Mouse (Mus musculus) gastrocnemius, adult 2 months (tissue): ENCODE measurements around the gene E4f1. TPM values are rescaled to one million over a fixed set of nuclear protein-coding genes. Genes with fewer than 3 reads are reported as not detected.

Experiments
- DNase-seq: peaks from one replicate; pipeline ENCODE4 v3.0.0; 2022
- H3K27ac ChIP-seq: fragments of 200-600 bp; 2 replicates; pipeline ENCODE4 v1.8.1; 2022; ENCODE audit warnings: mild to moderate bottlenecking
- H3K4me3 ChIP-seq: fragments of 200-600 bp; 2 replicates; pipeline ENCODE4 v1.8.1; 2022; ENCODE audit warnings: mild to moderate bottlenecking, moderate library complexity
- CTCF ChIP-seq: fragments of 200-600 bp; IDR thresholded peaks from 2 replicates; pipeline ENCODE4 v1.8.1; 2022; ENCODE audit warnings: antibody characterized with exemption, mild to moderate bottlenecking, moderate library complexity
- intact Hi-C: fragments of 180-260 bp; cut with DNase I; formaldehyde crosslinking; loops from one replicate; pipeline ENCODE4 v1.15.1; 2025
- total RNA-seq, 2 experiments: library from RNA; stranded (reverse); gene quantifications; 2 replicates each; pipeline ENCODE4 v1.2.3; 2021

Gene E4f1
- total RNA-seq, 2 experiments from 2014 or later, result 11.4 to 16.5 TPM

DNA sequence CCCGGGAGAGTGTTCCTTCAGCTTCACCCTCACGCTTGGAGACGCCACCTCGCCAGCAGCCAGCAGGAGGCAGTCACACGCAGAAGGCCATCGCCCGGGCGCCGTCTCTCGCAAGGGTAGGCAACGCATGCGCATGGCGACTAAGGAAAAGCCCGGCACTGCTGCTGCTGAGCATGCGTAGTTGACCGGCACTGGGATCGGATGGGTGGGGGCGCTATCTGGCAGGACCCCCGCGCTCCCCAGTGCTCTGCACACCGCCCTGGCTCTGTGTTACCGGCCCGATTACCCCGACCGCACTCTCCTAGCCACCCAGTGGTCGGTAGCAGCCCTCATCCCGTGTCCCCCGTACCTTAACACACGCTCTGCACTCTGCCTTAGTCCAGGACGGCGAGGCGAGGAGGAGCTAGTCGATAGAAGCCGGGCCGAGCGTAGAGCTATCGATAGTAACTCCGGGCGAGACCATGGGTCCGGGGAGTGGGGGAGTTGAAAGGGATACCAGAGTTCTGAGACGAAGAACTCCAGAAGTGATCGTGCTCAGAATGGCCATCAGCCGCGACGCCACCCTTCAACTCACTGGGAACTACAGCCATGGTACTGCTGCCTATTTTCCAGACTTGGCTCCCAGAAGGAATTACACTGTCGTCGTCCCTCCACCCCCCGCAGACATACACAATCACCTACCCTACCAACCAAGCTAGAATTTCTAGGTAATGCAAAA lies 8.7 kb upstream of the E4f1 start, which contains the start of gene Mlst8:
Gene Mlst8, minus strand, starts transcription at position 416 of the 718 bp plus-strand sequence.
- Histone ChIP-seq H3K27ac (peak within 1 kb of the TSS; percentile 99), H3K4me3 (peak within 1 kb of the TSS; percentile 76)
- intact Hi-C loops, result no loop called here
- TF ChIP-seq CTCF, result peak; percentile 89
- peak; percentile 98 for DNase-seq

DNA sequence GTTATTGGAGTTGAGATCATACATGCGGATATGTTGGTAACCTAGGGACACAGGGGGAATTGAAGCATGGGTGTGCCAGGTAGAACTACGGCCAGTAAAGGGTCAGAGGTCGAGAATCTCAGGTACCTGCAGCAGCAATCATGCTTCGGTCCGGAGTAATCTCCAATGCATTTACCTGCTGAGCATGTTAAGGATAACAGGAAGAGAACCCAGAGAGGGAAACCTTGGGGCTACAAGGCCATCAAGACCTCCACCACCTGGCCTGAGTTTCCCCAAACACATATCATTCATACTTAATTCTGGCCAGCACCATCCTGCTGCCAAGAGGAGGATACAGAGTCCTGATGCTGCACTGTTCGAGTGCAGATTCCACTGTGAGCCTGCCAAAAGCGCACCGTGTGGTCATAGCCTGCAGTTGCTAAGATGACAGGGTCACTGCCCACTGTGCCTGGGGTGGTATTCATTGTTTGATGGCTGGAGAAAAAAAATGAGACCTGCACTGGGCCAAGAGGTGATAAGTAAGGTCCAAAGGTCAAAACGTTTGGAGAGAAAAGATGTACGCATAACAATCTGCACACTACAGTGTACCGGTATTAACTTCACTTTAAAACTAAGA lies 8.0 kb upstream of the E4f1 start:
- intact Hi-C loops, result no loop called here
- Histone ChIP-seq H3K4me3 (peak overlapping the region; percentile 76), H3K27ac (peak overlapping the region; percentile 99)
- peak; percentile 44 for DNase-seq
- no peak for TF ChIP-seq CTCF

DNA sequence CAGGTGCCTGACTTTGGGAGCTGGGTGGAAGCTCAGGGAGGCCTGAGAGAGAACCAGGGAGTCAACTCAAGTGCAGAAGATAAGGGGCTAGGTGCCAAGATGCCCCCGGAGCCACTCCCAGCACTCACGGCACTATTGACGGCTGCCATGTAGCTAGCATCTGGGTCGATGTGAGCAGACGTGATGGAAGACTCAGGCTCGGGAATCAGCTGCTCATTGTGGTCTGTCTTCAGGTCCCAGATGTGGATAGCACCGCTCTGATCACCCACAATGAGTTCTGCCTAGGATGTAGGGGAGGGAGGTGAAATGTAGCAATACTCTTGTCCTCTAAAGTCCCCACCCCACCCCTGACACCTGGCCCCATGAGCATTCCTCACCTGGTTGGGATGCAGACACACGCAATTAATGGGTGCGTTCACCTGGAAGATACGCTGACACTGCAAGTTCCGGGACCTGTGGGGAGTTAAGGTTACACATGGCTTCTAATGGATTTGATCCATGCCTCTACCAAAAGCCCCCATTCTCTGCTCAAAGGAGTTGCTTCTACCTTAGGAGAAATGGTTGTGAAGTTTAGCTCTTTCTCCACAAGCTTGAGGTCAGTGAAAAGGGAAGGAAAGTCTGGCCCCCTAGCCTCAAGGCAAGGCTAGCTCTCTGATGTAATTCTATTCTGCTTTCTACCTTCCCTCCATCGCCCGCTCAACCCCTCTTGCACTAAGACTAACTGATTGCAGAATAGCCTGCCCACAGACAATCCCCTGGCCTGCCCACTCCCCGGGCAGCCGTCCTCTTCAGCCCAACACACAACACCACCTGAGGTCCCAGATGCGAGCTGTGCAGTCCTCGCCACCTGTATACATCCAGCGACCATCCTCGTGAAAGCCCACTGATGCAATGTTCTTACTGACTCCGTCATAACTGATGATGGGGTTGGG lies 7.2 kb upstream of the E4f1 start:
- TF ChIP-seq CTCF, result no peak
- Histone ChIP-seq H3K4me3 (no peak overlapping the region; the same call in 1 of the 2 replicates), H3K27ac (no peak overlapping the region)
- DNase-seq, result no peak
- intact Hi-C loops, result no loop called here

DNA sequence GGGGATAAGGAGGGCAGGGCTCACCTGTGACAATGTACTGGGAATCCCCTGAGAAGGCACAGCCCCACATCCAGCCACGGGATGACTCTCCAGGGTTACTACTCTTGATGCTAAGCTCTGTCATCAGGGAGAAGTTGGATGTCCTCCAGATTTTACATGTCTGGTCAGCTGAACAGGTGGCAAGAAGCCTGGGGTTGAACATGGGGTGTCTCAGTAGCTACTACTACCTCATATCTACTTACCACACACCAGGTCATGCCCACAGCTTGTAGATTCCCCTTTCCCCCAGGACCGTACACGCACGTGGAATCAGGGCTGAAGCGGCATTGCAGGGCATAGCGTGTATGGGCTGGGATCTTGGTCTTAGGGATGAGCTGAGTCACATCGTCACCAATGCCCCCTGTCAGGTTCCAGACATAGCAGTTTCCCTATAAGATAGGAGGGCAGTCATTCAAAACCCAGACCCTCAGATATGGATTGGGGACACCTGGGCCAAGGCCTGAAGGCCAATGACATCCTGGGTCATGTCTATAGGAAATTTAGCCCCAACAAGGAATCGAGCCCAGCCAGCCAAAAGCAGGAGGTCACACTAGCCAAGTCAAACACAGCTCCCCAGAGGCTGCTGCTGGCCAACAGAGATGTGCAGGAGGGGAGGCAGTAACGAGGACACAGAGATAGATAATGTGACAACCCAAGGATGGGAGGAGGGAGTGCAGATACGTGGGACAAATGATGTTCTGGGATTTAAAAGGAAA lies 6.1 kb upstream of the E4f1 start:
- intact Hi-C loops, result no loop called here
- no peak for DNase-seq
- H3K4me3 ChIP-seq, result no peak overlapping the region
- no peak overlapping the region for H3K27ac ChIP-seq
- no peak for TF ChIP-seq CTCF

DNA sequence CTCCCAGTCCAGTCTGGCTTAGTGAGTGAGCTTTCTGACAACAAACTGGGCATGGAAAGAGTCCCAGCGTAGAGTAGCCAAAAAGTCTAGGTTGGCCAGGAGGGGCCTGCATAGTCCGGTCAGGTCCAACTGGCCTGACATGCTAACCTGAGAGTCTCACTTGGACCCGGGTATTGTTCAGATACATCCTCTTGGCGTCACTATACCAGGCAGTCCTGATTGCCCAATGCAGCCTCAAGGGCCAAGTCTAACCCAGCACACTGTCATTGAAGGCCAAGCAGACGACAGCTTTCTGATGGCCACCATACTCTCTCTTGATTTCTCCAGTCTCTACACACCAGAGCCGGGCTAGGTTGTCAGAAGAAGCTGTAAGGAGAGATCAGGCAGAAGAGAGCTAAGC lies 5.5 kb upstream of the E4f1 start:
- H3K27ac ChIP-seq, result no peak overlapping the region
- intact Hi-C loops, result no loop called here
- TF ChIP-seq CTCF, result no peak
- DNase-seq, result no peak
- H3K4me3 ChIP-seq, result no peak overlapping the region

DNA sequence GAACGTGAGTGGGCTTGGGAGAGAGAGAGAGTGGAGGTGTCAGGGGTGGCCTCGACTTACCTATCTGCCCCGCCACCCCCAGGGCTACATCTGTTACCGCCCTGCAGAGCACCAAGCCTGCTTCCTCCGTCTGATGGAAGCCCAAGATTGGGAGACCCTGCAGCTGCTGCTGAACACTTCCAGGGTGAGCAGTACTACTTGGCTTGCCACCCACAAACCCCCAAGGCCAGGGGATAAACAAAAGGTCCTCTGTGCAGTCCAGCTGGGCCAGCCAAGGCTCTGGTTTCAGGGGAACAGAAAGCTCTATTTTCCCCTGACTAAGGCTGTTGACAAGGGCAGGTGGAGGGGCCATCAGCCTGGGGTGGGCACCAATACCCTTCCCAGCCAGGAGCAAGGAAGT lies 4.4 kb upstream of the E4f1 start:
- H3K4me3 ChIP-seq, result no peak overlapping the region
- DNase-seq, result no peak
- no peak for TF ChIP-seq CTCF
- intact Hi-C loops, result no loop called here
- H3K27ac ChIP-seq, result peak overlapping the region; percentile 95

DNA sequence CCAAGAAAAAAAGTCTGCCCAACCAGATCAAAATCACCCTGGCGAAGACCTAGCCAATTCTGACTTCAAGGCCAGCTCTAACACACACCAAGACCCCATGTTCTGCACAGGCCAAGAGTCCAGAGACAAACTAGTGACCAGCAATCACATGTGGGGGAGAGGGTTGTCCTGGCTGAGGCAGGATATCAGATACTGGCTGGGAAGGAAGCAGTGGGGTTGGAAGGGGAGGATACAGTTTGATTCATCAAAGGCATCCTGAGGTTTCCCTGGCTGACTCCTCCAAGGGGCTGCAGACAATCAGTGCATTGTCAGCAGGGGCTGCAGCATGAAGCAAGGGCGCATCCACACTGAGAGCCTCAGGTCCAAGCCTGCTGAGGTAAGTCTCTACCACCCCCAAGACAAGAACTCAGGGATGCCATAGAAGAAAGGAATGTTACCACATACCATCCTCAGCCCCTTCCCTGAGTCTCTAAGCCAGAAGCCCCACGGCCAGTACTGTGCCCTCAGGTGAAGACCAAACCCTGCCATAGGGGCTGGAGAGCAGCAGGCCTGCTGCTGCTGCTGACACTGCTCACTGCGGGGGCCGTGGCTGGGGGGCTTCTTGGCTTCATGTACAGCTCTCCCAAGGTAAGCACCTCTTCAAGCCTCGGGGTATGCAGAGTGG lies 3.6 kb upstream of the E4f1 start, which contains the start of gene Bricd5:
Gene Bricd5, plus strand, starts transcription at position 273 of the 664 bp plus-strand sequence.
- no peak for DNase-seq
- Histone ChIP-seq H3K4me3 (peak within 1 kb of the TSS; percentile 91), H3K27ac (peak within 1 kb of the TSS; percentile 95)
- TF ChIP-seq CTCF, result no peak
- intact Hi-C loops, result no loop called here

DNA sequence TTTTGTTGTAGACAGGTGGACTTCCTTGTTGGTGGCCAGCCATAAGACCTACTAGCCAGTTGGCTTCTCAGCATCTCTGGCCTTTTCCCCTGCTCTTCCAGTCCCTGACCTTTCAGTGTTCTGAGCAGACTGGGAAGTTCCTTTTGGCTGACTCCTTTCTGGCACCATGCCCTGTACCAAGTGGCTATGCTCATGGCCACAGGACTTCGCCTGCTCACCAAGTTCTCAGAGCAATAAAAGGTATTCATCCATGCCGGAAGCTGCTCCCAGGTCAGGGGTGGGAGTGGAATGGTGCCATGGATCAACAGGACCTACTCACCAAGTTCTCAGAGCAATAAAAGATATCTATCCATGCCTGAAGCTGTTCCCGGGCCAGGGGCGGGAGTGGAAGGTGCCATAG lies 2.4 kb upstream of the E4f1 start:
- intact Hi-C loops, result no loop called here
- peak; percentile 86 for DNase-seq
- Histone ChIP-seq H3K27ac (peak overlapping the region; percentile 95), H3K4me3 (peak overlapping the region; percentile 91)
- TF ChIP-seq CTCF, result no peak

DNA sequence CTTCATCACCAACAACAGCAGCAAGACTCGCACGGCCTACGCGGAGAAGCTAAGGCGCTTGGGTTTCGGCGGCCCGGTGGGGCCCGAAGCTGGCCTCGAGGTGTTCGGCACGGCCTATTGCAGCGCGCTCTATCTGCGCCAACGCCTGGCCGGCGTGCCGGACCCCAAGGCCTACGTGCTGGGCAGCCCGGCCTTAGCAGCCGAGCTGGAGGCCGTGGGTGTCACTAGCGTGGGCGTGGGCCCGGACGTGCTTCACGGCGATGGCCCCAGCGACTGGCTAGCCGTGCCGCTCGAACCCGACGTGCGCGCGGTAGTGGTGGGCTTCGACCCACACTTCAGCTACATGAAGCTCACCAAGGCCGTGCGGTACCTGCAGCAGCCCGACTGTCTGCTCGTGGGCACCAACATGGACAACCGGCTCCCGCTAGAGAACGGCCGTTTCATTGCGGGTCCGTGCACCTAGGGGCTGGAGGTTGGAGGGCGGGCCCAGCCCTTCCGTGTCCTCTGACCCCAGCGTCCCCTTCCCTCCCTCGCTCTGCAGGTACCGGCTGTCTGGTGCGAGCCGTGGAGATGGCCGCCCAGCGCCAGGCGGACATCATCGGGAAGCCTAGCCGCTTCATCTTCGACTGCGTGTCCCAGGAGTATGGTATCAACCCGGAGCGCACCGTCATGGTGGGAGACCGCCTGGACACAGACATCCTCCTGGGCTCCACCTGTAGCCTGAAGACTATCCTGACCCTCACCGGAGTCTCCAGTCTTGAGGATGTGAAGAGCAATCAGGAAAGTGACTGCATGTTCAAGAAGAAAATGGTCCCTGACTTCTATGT lies 801 bp upstream of the E4f1 start:
- H3K27ac ChIP-seq, result peak overlapping the region; percentile 95
- peak; percentile 69 for DNase-seq
- no peak for TF ChIP-seq CTCF
- intact Hi-C loops, result loop anchor here (2.0 kb wide), 1 partner anchor 16 kb away; no protein-coding TSS in a partner anchor
- peak overlapping the region; percentile 91 for H3K4me3 ChIP-seq

DNA sequence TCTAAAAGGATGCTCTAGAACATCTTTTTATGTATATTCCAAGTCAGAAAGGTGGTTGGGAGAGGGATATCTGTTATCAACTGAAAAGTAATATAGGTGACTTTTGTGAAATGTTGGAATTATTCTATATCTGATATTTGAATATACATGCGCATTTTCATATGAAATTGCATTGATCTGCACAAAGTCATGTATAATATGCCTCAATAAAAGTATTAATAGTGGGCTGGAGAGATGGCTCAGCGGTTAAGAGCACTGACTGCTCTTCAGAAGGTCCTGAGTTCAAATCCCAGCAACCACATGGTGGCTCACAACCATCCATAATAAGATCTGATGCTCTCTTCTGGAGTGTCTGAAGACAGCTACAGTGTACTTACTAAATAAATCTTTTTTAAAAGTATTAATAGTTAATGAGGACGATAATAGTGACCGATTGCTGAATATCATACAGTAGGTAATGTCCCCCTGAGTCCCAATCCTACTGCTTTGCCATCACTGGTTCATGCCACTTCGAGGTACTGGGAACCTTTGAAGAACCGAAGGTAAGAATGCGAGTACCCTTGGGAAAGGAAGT lies 690 bp downstream of the E4f1 start:
- no peak for DNase-seq
- Histone ChIP-seq H3K27ac (peak overlapping the region; percentile 95), H3K4me3 (peak overlapping the region; percentile 91)
- intact Hi-C loops, result no loop called here
- no peak for TF ChIP-seq CTCF
